Mouse (Mus musculus): ENCODE results near the gene Nuf2.

GRCm38 (mm10) chr1:169485408-169485885 lies 45.8 kb downstream of the Nuf2 start:
- TF ChIP-seq CTCF (IDR thresholded peaks at IDR 0.05) (no peak), EP300 (IDR thresholded peaks at IDR 0.05) (no peak)

All from lung, postnatal 0 days (tissue).